Mouse (Mus musculus) testis, adult 2 months (tissue): ENCODE measurements around the gene Mmp19.
"Not testable (repeated sequence)": the region's sequence is repeated elsewhere in the genome, so short reads cannot be mapped to it uniquely, and the experiment has no call there.

Experiments
- CTCF ChIP-seq: fragments of 200-500 bp; IDR thresholded peaks from 2 replicates; pipeline ENCODE4 v1.5.1; 2012; ENCODE audit warnings: low read depth, mild to moderate bottlenecking, inconsistent platforms, low read length, moderate library complexity; ENCODE audit not compliant: control insufficient read depth, insufficient read depth, insufficient replicate concordance
- POLR2A ChIP-seq: fragments of 200-500 bp; IDR thresholded peaks from 2 replicates; pipeline ENCODE4 v1.6.1; 2012; ENCODE audit warnings: low read depth, mild to moderate bottlenecking, inconsistent platforms, low read length, moderate library complexity; ENCODE audit not compliant: control insufficient read depth

DNA sequence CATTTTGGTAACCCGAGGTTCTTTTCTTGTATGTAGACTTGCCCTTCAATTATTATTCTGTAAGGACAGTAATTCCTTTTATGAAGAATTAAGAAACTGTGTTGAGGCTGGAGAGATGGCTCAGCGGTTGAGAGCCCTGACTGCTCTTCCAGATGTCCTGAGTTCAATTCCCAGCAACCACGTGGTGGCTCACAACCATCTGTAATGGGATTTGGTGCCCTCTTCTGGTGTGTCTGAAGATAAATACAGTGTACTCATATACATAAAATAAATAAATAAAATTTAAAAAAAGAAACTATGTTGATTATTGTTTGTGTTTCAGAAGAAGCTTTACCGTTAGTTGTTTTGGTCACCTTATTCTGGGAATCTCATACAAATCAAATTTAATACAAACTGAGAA is 32.4 kb downstream of the Mmp19 start:
- not testable (repeated sequence) for TF ChIP-seq CTCF, POLR2A
